Mouse (Mus musculus) hindbrain, embryonic 11.5 days (tissue): ENCODE measurements at regions not wholly inside any gene's neighbourhood (a gene's known extent, or its start where the extent isn't known, plus 50 kb on each side); places are given as distances from the start of the nearest gene placed in this dataset.

Experiments
- ATAC-seq: fragments of 200-750 bp; cut with Nextera tagmentation; 2 replicates; pipeline ENCODE4 v1.8.0; 2017; ENCODE audit warnings: mild to moderate bottlenecking, moderate TSS enrichment, moderate library complexity; ENCODE audit not compliant: low FRiP score
- DNase-seq: peaks from one replicate; pipeline ENCODE4 v3.0.0-alpha.2; 2015; ENCODE audit warnings: low spot score
- H3K27ac ChIP-seq: fragments of 300-500 bp; sonication (generic); 2 replicates; pipeline ENCODE4 v1.5.1; 2014; ENCODE audit warnings: mild to moderate bottlenecking, low read depth, low read length
- H3K27me3 ChIP-seq: fragments of 300-500 bp; sonication (generic); 2 replicates; pipeline ENCODE4 v1.6.1; 2014; ENCODE audit warnings: mild to moderate bottlenecking, low read length, moderate library complexity, mixed read lengths; ENCODE audit not compliant: control insufficient read depth, insufficient read depth
- H3K36me3 ChIP-seq: fragments of 300-500 bp; sonication (generic); 2 replicates; pipeline ENCODE4 v1.6.1; 2014; ENCODE audit warnings: mild to moderate bottlenecking, low read length, moderate library complexity, mixed read lengths; ENCODE audit not compliant: control insufficient read depth, insufficient read depth
- H3K4me1 ChIP-seq: fragments of 300-500 bp; sonication (generic); replicated peaks from 2 replicates; pipeline ENCODE4 v1.6.1; 2014; ENCODE audit warnings: low read length, mixed read lengths; ENCODE audit not compliant: control insufficient read depth, insufficient read depth
- H3K4me2 ChIP-seq: fragments of 300-500 bp; sonication (generic); replicated peaks from 2 replicates; pipeline ENCODE4 v1.6.1; 2014; ENCODE audit warnings: mild to moderate bottlenecking, low read depth, low read length
- H3K4me3 ChIP-seq: fragments of 300-500 bp; sonication (generic); 2 replicates; pipeline ENCODE4 v1.5.1; 2014; ENCODE audit warnings: low read depth, low read length
- H3K9ac ChIP-seq: fragments of 300-500 bp; sonication (generic); 2 replicates; pipeline ENCODE4 v1.6.1; 2014; ENCODE audit warnings: low read depth, low read length
- H3K9me3 ChIP-seq: fragments of 300-500 bp; sonication (generic); 2 replicates; pipeline ENCODE4 v1.6.1; 2016; ENCODE audit warnings: low read length; ENCODE audit not compliant: control insufficient read depth
- WGBS: fragments of 180-500 bp; shearing (Covaris S2); extraction: QIAGEN DNeasy Blood & Tissue Kit; methylation state at CpG from one replicate; pipeline ENCODE4 v1.1.7; 2014; 5-methylcytosine and 5-hydroxymethylcytosine counted together

- DNase-seq (peak; percentile 12), ATAC-seq (no peak)
- no peaks in the 10 kb centered on the region for H3K9me3 ChIP-seq
- H3K27ac ChIP-seq = no peak overlapping the region
- no peak overlapping the region for H3K4me3 ChIP-seq
- H3K27me3 ChIP-seq = no peaks in the 10 kb centered on the region
- WGBS = 80% methylated on average over 5 of the region's 5 CpGs
- no peak overlapping the region for H3K4me2 ChIP-seq
- no peaks in the 10 kb centered on the region for H3K36me3 ChIP-seq
- no peak overlapping the region for H3K9ac ChIP-seq
- H3K4me1 ChIP-seq = no peaks in the 10 kb centered on the region
Measured at GRCm38 (mm10) chr8:36376579-36377350, 611.2 kb downstream of the Gm19410 start.

- Histone ChIP-seq H3K9me3 (no peaks in the 10 kb centered on the region), H3K36me3 (no peaks in the 10 kb centered on the region), H3K4me3 (no peak overlapping the region), H3K9ac (no peak overlapping the region), H3K27ac (no peak overlapping the region), H3K4me2 (no peak overlapping the region), H3K4me1 (no peaks in the 10 kb centered on the region), H3K27me3 (no peaks in the 10 kb centered on the region)
- ATAC-seq (no peak), DNase-seq (no peak)
- WGBS = 89% methylated on average over 9 of the region's 9 CpGs
Measured at GRCm38 (mm10) chr8:36394487-36394886, 598.9 kb upstream of the AI429214 start.

- Histone ChIP-seq H3K27me3 (no peaks in the 10 kb centered on the region), H3K4me1 (no peaks in the 10 kb centered on the region), H3K4me3 (no peak overlapping the region), H3K9me3 (no peaks in the 10 kb centered on the region), H3K4me2 (no peak overlapping the region), H3K36me3 (no peaks in the 10 kb centered on the region), H3K9ac (no peak overlapping the region), H3K27ac (no peak overlapping the region)
- no peak for DNase-seq
- no peak for ATAC-seq
- 80% methylated on average over 1 of the region's 1 CpGs for WGBS
Measured at GRCm38 (mm10) chr8:36396493-36396892, 596.9 kb upstream of the AI429214 start.

GRCm38 (mm10) chr8:36406706-36407105 is 586.7 kb upstream of the AI429214 start:
- Histone ChIP-seq H3K36me3 (no peaks in the 10 kb centered on the region), H3K9ac (no peak overlapping the region), H3K4me3 (no peak overlapping the region), H3K27me3 (no peaks in the 10 kb centered on the region), H3K9me3 (no peaks in the 10 kb centered on the region), H3K4me1 (no peaks in the 10 kb centered on the region), H3K27ac (no peak overlapping the region), H3K4me2 (no peak overlapping the region)
- ATAC-seq (no peak), DNase-seq (no peak)
- 83% methylated on average over 2 of the region's 2 CpGs for WGBS
